Mouse (Mus musculus) hindbrain, embryonic 13.5 days (tissue): ENCODE measurements at regions not wholly inside any gene's neighbourhood (a gene's known extent, or its start where the extent isn't known, plus 50 kb on each side); places are given as distances from the start of the nearest gene placed in this dataset.

Experiments used
- ATAC-seq: fragments of 200-750 bp; cut with Nextera tagmentation; 2 replicates; pipeline ENCODE4 v1.8.0; 2017; ENCODE audit warnings: moderate TSS enrichment; ENCODE audit not compliant: low FRiP score
- H3K27ac ChIP-seq: fragments of 300-500 bp; sonication (generic); 2 replicates; pipeline ENCODE4 v1.5.1; 2015; ENCODE audit warnings: inconsistent platforms, mild to moderate bottlenecking, moderate library complexity
- H3K27me3 ChIP-seq: fragments of 300-500 bp; sonication (generic); 2 replicates; pipeline ENCODE4 v1.6.1; 2015; ENCODE audit warnings: mild to moderate bottlenecking, inconsistent platforms
- H3K36me3 ChIP-seq: fragments of 300-500 bp; sonication (generic); 2 replicates; pipeline ENCODE4 v1.6.1; 2015; ENCODE audit warnings: mild to moderate bottlenecking, inconsistent platforms
- H3K4me1 ChIP-seq: fragments of 300-500 bp; sonication (generic); replicated peaks from 2 replicates; pipeline ENCODE4 v1.6.1; 2015; ENCODE audit warnings: inconsistent platforms
- H3K4me2 ChIP-seq: fragments of 300-500 bp; sonication (generic); 2 replicates; pipeline ENCODE4 v1.6.1; 2015; ENCODE audit warnings: inconsistent platforms, mild to moderate bottlenecking, moderate library complexity
- H3K4me3 ChIP-seq: fragments of 300-500 bp; sonication (generic); 2 replicates; pipeline ENCODE4 v1.5.1; 2015; ENCODE audit warnings: mild to moderate bottlenecking, inconsistent platforms
- H3K9ac ChIP-seq: fragments of 300-500 bp; sonication (generic); 2 replicates; pipeline ENCODE4 v1.6.1; 2015; ENCODE audit warnings: mild to moderate bottlenecking, inconsistent platforms
- H3K9me3 ChIP-seq: fragments of 300-500 bp; sonication (generic); 2 replicates; pipeline ENCODE4 v1.6.1; 2016; ENCODE audit warnings: inconsistent platforms
- WGBS: fragments of 180-500 bp; shearing (Covaris S2); methylation state at CpG from one replicate; pipeline ENCODE4 v1.1.7; 2015; 5-methylcytosine and 5-hydroxymethylcytosine counted together

DNA sequence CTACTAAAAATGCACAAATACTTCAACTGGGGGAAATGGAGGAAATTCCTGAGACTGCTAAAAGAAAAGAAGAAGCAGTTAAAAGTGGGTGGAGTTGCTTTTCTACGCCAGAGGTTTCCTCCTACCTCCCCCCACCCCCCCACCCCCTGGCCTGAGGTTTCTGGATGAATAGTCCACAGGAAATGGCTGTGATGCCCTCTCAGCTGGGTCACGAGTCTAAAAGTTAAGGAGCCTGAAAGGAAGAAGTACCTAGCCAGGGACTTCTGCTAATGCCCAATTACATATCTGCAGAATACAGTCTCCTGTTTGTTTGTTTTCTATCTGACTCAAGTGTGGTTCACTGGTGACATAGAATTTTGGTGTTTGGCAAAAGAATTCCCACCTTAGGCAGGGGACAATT is 169.4 kb downstream of the Mtx2 start:
- H3K36me3 ChIP-seq, result no peaks in the 10 kb centered on the region
- no peak overlapping the region for H3K27ac ChIP-seq
- H3K4me3 ChIP-seq, result no peak overlapping the region
- 39% methylated on average over 2 of the region's 2 CpGs for WGBS
- no peak overlapping the region for H3K9ac ChIP-seq
- no peaks in the 10 kb centered on the region for H3K27me3 ChIP-seq
- no peaks in the 10 kb centered on the region for H3K4me1 ChIP-seq
- no peak for ATAC-seq
- H3K4me2 ChIP-seq, result no peak overlapping the region
- no peaks in the 10 kb centered on the region for H3K9me3 ChIP-seq

DNA sequence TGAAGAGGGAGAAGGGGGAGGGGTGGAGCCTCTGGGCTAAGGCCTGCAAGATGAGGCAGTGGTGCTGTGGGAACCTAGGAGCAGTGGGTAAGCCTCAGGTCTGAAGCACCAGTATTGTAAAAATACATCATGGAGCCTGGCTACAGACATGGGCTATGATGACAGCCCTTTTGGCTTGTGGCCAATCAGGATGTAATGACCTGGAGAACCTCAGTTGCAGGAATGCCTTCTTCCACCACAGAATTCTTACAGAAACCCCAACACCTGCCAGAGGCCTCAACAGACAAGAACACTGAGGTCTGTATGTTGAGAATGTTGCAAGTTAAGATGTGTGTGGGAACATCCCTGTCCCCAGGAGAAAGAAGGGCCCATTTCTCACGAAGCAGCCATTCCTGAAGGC is 172.1 kb downstream of the Mtx2 start:
- Histone ChIP-seq H3K4me3 (no peak overlapping the region), H3K27ac (no peak overlapping the region), H3K27me3 (no peaks in the 10 kb centered on the region), H3K4me2 (no peak overlapping the region), H3K9ac (no peak overlapping the region), H3K9me3 (no peaks in the 10 kb centered on the region), H3K4me1 (peaks cover 10% of the 10 kb centered on the region), H3K36me3 (no peaks in the 10 kb centered on the region)
- ATAC-seq, result no peak
- WGBS, result 93% methylated on average over 1 of the region's 1 CpGs

DNA sequence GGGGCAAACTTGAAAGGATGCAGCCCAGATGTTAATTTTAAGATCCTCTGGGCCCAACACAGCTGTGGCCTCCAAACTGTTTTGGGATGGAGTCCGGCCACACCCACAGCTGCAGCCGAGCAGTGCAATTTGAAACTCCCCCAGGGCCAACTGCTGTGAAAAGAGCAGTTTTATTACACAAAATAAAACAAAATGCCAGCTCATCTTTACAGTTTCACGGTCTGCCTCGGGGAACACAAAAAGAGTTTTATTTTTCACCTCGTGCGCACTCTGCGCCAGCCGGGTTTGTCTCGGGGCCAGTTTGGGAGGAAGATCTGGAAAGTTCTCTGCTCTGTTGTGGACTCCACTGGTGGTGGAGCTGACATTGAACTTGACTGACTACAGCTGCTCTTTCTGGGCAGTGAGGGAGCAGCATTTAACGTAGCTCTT is 174.8 kb downstream of the Mtx2 start:
- Histone ChIP-seq H3K4me2 (no peak overlapping the region), H3K9me3 (no peaks in the 10 kb centered on the region), H3K9ac (no peak overlapping the region), H3K4me1 (peaks cover 10% of the 10 kb centered on the region), H3K4me3 (no peak overlapping the region), H3K27ac (no peak overlapping the region), H3K27me3 (peaks cover 3% of the 10 kb centered on the region; the same call in 1 of the 2 replicates), H3K36me3 (no peaks in the 10 kb centered on the region)
- ATAC-seq, result no peak
- whole genome bisulfite sequencing, result 57% methylated on average over 10 of the region's 10 CpGs

DNA sequence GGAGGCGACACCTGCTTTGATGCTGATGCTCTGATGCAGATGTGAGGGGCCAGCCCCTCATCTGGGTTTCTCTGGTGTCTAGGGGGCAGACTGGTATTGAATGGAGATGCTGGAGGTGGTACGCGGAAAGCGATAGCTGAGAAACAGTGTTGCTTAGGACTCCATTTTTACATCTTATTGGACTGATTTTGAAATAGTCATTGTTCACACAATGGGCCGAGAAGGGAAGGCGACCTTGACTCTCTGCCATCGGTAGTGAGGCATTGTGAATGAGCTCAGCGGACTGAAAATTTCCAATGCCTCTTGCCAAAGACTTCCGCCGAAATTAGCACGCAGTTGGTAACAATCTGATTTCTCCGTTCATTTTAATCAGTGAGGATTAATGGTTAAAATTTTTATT is 177.0 kb downstream of the Mtx2 start:
- peaks cover 10% of the 10 kb centered on the region for H3K4me1 ChIP-seq
- H3K4me3 ChIP-seq, result peak overlapping the region; percentile 15; the same call in 1 of the 2 replicates
- H3K27me3 ChIP-seq, result peaks cover 3% of the 10 kb centered on the region; the same call in 1 of the 2 replicates
- 48% methylated on average over 12 of the region's 12 CpGs for WGBS
- H3K4me2 ChIP-seq, result peak overlapping the region; percentile 41
- no peaks in the 10 kb centered on the region for H3K9me3 ChIP-seq
- no peak for ATAC-seq
- H3K36me3 ChIP-seq, result no peaks in the 10 kb centered on the region
- no peak overlapping the region for H3K27ac ChIP-seq
- no peak overlapping the region for H3K9ac ChIP-seq

DNA sequence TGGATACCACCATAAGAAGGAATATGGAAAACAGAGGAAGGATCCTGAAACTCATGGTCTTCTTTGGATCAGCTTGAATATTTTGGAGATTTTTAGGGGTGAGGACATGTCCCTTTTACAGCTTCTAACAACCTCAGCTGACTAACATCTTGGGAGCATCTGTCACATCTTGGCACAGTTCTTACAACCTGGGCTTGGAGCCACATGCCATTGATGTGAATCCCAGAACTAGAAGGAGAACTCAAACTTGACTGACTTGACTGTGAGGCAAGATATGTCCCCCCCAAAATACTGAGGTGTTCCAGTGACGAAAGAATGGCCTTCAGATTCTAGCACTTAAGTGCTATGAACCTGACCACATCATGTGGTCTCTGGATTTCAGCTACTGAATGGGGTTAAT is 182.5 kb downstream of the Mtx2 start:
- no peaks in the 10 kb centered on the region for H3K36me3 ChIP-seq

DNA sequence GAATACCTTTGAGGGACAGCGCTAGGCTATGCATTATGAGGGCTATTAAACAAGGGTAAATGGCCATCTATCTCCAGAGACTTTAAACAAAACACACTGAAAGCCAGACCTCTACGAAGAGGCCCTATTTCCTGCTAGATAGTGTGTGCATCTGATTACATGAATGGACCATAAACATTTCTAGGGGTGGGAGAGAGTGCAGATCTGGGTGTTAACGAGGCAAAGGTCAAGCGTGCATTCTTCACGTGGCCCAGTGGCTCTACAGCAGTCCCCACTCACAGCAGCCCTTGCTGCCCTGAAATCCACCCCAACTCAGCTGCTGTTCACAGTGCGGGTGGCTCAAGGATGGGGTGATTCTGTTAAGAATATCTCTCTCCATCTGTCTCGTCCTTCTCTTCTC is 185.0 kb downstream of the Mtx2 start:
- WGBS, result 77% methylated on average over 7 of the region's 7 CpGs
- no peak overlapping the region for H3K4me3 ChIP-seq
- no peak overlapping the region for H3K27ac ChIP-seq
- no peak overlapping the region for H3K4me2 ChIP-seq
- H3K9ac ChIP-seq, result no peak overlapping the region
- ATAC-seq, result no peak
- no peaks in the 10 kb centered on the region for H3K9me3 ChIP-seq
- H3K27me3 ChIP-seq, result no peaks in the 10 kb centered on the region
- H3K4me1 ChIP-seq, result no peaks in the 10 kb centered on the region
- H3K36me3 ChIP-seq, result no peaks in the 10 kb centered on the region

More for the DNA sequence above, 182.5 kb downstream of the Mtx2 start:
- Histone ChIP-seq H3K4me3 (no peak overlapping the region), H3K9ac (no peak overlapping the region), H3K4me2 (no peak overlapping the region), H3K27ac (no peak overlapping the region), H3K27me3 (peaks cover 3% of the 10 kb centered on the region; the same call in 1 of the 2 replicates), H3K9me3 (no peaks in the 10 kb centered on the region), H3K4me1 (no peaks in the 10 kb centered on the region)
- no peak for ATAC-seq
- WGBS, result 90% methylated on average over 1 of the region's 1 CpGs

DNA sequence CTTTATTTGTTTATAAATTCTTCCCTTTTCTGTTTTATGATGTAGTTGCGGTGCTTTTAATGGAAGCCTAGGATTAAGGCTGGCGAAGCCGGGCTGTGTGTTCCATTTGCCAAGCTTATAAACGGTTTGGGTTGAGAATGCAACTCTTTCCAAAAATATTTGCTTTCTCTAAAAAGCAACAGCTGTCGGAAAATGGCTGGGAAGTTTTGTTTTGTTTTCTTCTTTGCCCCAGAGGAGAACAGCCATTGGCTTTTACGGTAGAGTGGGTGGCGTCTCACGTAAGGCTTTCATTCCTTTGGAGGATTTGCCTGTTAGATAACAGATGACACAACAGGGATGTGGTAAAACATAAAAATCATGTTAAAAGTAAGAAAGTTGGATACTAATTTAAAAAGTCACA is 186.4 kb downstream of the Mtx2 start:
- WGBS, result 85% methylated on average over 8 of the region's 8 CpGs
- ATAC-seq, result no peak
- H3K36me3 ChIP-seq, result no peaks in the 10 kb centered on the region
- H3K9me3 ChIP-seq, result no peaks in the 10 kb centered on the region
- H3K4me3 ChIP-seq, result no peak overlapping the region
- H3K27ac ChIP-seq, result no peak overlapping the region
- H3K27me3 ChIP-seq, result no peaks in the 10 kb centered on the region
- no peaks in the 10 kb centered on the region for H3K4me1 ChIP-seq
- no peak overlapping the region for H3K9ac ChIP-seq
- no peak overlapping the region for H3K4me2 ChIP-seq

DNA sequence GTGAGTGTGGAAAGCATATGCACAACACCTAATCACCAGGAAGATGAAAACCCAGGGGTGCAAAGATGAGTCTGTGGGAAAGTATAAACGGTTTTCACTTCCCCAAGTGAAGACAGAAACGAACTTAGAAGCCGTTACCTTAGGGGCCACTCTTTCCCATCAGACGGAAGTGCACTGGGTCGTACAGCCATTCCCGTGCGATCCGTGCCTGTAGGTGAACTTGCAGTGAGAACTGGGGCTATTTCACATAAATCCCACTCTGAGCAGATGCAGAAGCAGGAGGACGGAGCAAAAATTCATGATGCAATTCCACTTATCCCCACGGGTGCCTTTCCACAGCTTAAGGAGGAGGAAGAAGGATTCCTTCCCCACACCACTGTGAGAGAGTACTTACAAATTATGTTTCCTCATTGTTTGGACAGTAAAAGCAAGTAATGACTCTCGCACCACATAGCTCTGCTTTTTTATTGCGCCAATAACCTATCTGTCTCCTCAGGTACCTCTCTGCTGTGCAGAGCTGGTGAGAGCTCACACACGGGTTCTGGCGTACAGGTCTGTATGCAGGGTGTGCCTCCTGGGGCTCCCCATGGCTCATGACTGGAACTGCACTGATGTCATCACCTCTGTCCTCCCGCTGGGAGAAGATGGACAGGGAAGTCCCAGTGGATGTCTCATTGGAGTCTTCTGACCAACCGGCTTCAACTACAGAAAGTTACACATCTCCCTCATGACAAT is 189.6 kb downstream of the Mtx2 start:
- WGBS, result 80% methylated on average over 16 of the region's 16 CpGs
- Histone ChIP-seq H3K27me3 (no peaks in the 10 kb centered on the region), H3K4me2 (no peak overlapping the region), H3K9me3 (no peaks in the 10 kb centered on the region), H3K4me1 (no peaks in the 10 kb centered on the region), H3K9ac (no peak overlapping the region), H3K27ac (no peak overlapping the region), H3K4me3 (no peak overlapping the region), H3K36me3 (no peaks in the 10 kb centered on the region)
- no peak for ATAC-seq

DNA sequence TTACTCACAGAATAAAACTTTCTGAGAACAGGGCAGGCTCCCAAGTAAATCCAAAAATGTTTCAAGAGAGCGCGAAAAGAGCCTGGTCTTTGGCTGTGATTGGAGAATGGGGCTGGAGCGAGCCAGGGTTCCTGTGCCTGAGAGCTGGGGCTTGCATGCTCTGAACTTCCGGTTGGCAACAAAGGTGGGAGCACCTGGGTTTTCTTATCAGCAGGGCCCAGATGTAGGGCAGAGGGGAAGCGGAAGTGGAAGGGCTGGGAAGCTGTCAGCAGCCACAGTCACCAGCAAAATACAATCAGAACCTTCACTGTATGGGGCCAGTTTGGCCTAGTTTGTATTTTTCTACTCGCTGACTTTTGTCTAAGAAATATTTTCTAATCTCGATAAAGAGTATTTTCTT is 193.9 kb downstream of the Mtx2 start:
- no peak for ATAC-seq
- no peak overlapping the region for H3K4me2 ChIP-seq
- H3K4me1 ChIP-seq, result no peaks in the 10 kb centered on the region
- H3K27ac ChIP-seq, result no peak overlapping the region
- H3K36me3 ChIP-seq, result no peaks in the 10 kb centered on the region
- no peak overlapping the region for H3K4me3 ChIP-seq
- no peaks in the 10 kb centered on the region for H3K9me3 ChIP-seq
- WGBS, result 84% methylated on average over 7 of the region's 7 CpGs
- no peak overlapping the region for H3K9ac ChIP-seq
- no peaks in the 10 kb centered on the region for H3K27me3 ChIP-seq

DNA sequence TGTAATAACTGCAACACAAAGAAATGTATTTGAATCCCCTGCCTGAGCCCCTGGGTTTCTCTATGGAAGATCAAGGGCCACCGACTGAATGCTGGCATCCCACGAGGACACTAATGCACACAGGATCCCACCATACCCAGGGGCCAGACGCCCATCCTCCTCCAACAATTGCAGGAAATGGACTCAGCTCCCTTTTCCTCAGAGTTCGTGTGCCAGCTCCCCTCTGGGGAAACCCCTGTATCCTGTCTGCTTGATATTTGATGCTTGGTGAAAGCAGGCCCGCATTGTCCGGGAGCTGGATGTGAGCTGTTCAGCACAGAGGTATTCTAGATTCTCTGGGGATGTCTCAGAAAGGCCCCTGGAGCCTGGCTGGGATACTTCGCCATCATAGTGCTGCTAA is 196.0 kb downstream of the Mtx2 start:
- H3K27me3 ChIP-seq, result no peaks in the 10 kb centered on the region
- no peak overlapping the region for H3K27ac ChIP-seq
- no peak overlapping the region for H3K4me3 ChIP-seq
- WGBS, result 70% methylated on average over 7 of the region's 7 CpGs
- no peaks in the 10 kb centered on the region for H3K9me3 ChIP-seq
- no peak for ATAC-seq
- no peak overlapping the region for H3K4me2 ChIP-seq
- no peaks in the 10 kb centered on the region for H3K4me1 ChIP-seq
- no peak overlapping the region for H3K9ac ChIP-seq
- H3K36me3 ChIP-seq, result no peaks in the 10 kb centered on the region

DNA sequence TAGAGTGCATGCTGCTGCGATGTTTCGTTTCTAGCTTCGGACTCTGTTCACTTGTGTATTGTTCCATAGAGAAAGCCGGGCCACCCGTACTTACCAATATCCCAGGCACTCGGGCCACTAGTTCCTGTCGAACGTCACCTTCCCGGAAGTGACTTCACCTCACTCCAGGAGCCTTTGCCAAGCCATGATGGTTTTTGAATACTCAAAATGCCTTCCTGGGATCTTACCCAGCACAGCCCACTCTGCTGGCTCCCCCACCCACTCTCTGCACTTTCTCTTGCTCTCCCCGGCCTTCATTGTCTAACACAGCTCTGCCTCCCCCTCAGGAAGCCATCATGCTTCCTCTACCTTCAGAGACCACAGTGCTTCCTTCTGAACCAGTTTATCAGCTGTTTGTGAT is 202.5 kb downstream of the Mtx2 start:
- WGBS, result 90% methylated on average over 10 of the region's 10 CpGs
- H3K4me1 ChIP-seq, result peaks cover 12% of the 10 kb centered on the region; the same call in 1 of the 2 replicates
- H3K4me2 ChIP-seq, result no peak overlapping the region
- H3K36me3 ChIP-seq, result no peaks in the 10 kb centered on the region
- no peaks in the 10 kb centered on the region for H3K9me3 ChIP-seq
- H3K9ac ChIP-seq, result no peak overlapping the region
- H3K4me3 ChIP-seq, result no peak overlapping the region
- H3K27ac ChIP-seq, result no peak overlapping the region
- no peak for ATAC-seq
- H3K27me3 ChIP-seq, result no peaks in the 10 kb centered on the region

DNA sequence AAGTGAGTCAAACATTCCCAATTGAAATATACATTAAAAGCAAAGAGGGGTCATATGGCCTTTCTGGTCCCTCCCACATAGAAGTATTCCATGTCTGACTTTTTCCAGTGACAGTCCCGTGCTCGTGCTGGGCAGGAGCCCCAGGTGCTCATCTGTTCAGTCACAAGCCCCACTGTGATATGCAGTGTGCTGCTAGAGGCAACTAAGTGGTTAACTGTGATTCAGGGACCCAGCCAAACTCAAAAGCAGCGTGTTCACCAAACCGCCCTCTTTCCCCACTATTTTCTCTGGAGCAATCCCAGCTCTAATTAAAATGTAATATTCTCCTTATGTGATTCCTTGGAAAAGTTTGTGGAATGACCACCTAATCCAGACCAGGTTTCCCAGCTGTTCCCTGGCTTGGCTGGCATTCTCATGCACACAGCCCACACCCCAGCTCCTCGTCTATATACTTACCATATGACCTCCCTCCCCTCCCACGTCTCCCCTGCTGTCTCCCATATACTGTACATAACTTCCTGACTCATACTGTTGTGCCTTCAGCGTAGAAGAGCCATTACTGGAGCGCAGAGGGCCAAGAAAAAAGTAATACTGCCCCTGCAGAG is 203.6 kb downstream of the Mtx2 start:
- Histone ChIP-seq H3K9me3 (no peaks in the 10 kb centered on the region), H3K36me3 (no peaks in the 10 kb centered on the region), H3K27me3 (no peaks in the 10 kb centered on the region), H3K9ac (no peak overlapping the region), H3K4me2 (no peak overlapping the region), H3K4me1 (peaks cover 12% of the 10 kb centered on the region; the same call in 1 of the 2 replicates), H3K4me3 (no peak overlapping the region), H3K27ac (no peak overlapping the region)
- WGBS, result 55% methylated on average over 8 of the region's 8 CpGs
- ATAC-seq, result no peak

DNA sequence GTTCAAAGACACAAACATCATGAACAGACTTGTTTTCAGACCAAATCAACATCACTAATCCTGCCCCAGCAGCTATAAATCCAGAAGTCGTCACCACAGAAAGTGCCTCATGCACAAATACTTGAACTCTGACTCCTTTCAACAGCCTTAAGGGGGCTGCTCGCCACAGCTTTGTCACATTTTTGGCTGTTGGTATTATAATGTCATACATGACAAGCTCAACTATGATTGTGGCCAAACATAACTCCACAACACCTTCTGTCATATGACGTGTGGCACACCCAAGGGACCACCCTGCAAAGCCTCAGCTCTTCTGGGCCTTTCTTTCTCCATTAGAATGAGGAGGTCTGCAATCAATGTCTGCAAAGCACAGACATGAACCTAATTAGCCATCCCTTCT is 209.1 kb downstream of the Mtx2 start:
- Histone ChIP-seq H3K36me3 (no peaks in the 10 kb centered on the region), H3K4me3 (no peak overlapping the region), H3K4me2 (no peak overlapping the region), H3K4me1 (0 out of 2 replicates have a peak, but pooled peaks cover 6% of the 10 kb centered on the region), H3K9me3 (no peaks in the 10 kb centered on the region), H3K9ac (no peak overlapping the region), H3K27me3 (no peaks in the 10 kb centered on the region), H3K27ac (no peak overlapping the region)
- no peak for ATAC-seq
- 79% methylated on average over 3 of the region's 3 CpGs for WGBS
